Mouse (Mus musculus) hindbrain, embryonic 13.5 days (tissue): Measurements from ENCODE around the gene Slc26a11. TPM values are rescaled to one million over a fixed set of nuclear protein-coding genes. Genes with fewer than 3 reads are reported as not detected.

Experiments used
- ATAC-seq: fragments of 200-750 bp; cut with Nextera tagmentation; 2 replicates; pipeline ENCODE4 v1.8.0; 2017; ENCODE audit warnings: moderate TSS enrichment; ENCODE audit not compliant: low FRiP score
- H3K27ac ChIP-seq: fragments of 300-500 bp; sonication (generic); 2 replicates; pipeline ENCODE4 v1.5.1; 2015; ENCODE audit warnings: inconsistent platforms, mild to moderate bottlenecking, moderate library complexity
- H3K27me3 ChIP-seq: fragments of 300-500 bp; sonication (generic); 2 replicates; pipeline ENCODE4 v1.6.1; 2015; ENCODE audit warnings: mild to moderate bottlenecking, inconsistent platforms
- H3K36me3 ChIP-seq: fragments of 300-500 bp; sonication (generic); 2 replicates; pipeline ENCODE4 v1.6.1; 2015; ENCODE audit warnings: mild to moderate bottlenecking, inconsistent platforms
- H3K4me1 ChIP-seq: fragments of 300-500 bp; sonication (generic); replicated peaks from 2 replicates; pipeline ENCODE4 v1.6.1; 2015; ENCODE audit warnings: inconsistent platforms
- H3K4me2 ChIP-seq: fragments of 300-500 bp; sonication (generic); 2 replicates; pipeline ENCODE4 v1.6.1; 2015; ENCODE audit warnings: inconsistent platforms, mild to moderate bottlenecking, moderate library complexity
- H3K4me3 ChIP-seq: fragments of 300-500 bp; sonication (generic); 2 replicates; pipeline ENCODE4 v1.5.1; 2015; ENCODE audit warnings: mild to moderate bottlenecking, inconsistent platforms
- H3K9ac ChIP-seq: fragments of 300-500 bp; sonication (generic); 2 replicates; pipeline ENCODE4 v1.6.1; 2015; ENCODE audit warnings: mild to moderate bottlenecking, inconsistent platforms
- H3K9me3 ChIP-seq: fragments of 300-500 bp; sonication (generic); 2 replicates; pipeline ENCODE4 v1.6.1; 2016; ENCODE audit warnings: inconsistent platforms
- WGBS: fragments of 180-500 bp; shearing (Covaris S2); methylation state at CpG from one replicate; pipeline ENCODE4 v1.1.7; 2015; 5-methylcytosine and 5-hydroxymethylcytosine counted together
- microRNA counts: library from miRNA; unstranded; fragments of <30 nt; microRNA quantifications from one replicate; lab custom pipeline; 2016
- microRNA-seq: library from miRNA; unstranded; fragments of <30 nt; microRNA quantifications from one replicate; pipeline ENCODE4, GENCODE M21; 2016
- polyA plus RNA-seq: library from polyadenylated mRNA; unstranded; fragments of >200 nt; fragmentation: Nextera tagmentation; extraction: Ambion mirVana; gene quantifications from 2 replicates; pipeline ENCODE4 v1.2.1, GENCODE M21; 2015

Gene Slc26a11
- polyA plus RNA-seq, 1 experiment from 2014 or later: 4.8 TPM

DNA sequence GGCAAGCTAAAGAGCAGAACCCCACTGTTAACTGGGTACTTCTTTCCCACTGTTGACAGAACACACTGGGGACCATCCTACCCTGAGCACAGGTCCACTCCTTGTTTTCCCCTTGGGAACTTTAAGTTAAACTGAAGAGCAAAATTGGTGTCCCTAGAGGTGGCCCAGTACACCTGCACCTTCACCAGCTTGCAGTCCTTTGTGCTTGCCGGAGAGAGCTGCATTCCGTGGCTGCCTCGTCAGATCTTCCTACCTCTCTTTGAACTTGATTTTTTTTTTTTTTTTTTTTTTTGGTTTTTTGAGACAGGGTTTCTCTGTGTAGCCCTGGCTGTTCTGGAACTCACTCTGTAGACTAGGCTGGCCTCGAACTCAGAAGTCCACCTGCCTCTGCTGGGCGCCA is 65.1 kb downstream of the Slc26a11 start:
- Histone ChIP-seq H3K4me3 (no peak overlapping the region), H3K9me3 (no peaks in the 10 kb centered on the region), H3K4me1 (no peaks in the 10 kb centered on the region), H3K4me2 (no peak overlapping the region), H3K27me3 (no peaks in the 10 kb centered on the region), H3K9ac (no peak overlapping the region), H3K27ac (no peak overlapping the region), H3K36me3 (no peaks in the 10 kb centered on the region)
- WGBS: 89% methylated on average over 5 of the region's 5 CpGs
- no peak for ATAC-seq

DNA sequence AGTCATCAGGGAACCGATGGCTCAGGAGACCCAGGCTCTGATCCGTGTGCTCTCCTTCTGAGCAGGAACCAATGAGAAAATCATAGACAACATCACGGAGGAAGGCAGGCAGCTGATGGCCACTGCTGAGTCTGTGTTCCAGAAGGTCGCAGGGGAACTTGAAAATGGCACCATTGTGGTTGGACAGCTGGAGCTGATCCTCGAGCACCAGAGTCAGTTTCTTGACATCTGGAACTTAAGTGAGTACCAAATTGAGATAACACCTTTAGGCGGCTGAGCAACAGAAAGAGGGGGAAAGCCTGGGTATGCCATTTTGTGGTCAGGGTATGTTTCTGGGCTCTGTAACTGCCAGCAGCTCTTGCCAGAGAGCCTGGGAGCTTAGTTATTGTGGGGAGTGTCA is 72.1 kb downstream of the Slc26a11 start:
- ATAC-seq: no peak
- WGBS: 81% methylated on average over 6 of the region's 6 CpGs

DNA sequence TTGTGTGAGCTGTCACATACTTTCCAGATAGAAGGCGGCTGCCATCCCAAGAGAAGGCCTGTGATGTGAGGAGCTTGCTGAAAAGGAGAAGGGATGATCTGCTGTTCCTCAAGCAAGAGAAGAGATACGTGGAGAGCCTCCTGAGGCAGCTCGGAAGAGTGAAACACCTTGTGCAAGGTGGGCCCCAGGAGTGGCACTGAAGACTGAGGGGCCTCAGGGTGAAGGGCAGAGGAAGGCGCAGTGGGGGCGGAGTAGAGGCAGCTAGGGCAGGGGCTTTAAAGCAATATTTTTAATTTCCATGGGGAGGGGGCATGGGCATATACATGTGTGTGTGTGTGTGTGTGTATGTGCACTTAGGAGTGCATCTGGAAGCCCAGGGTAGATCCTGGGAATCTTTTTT is 72.6 kb downstream of the Slc26a11 start:
- H3K4me3 ChIP-seq: peak overlapping the region; percentile 37
- peaks cover 13% of the 10 kb centered on the region for H3K4me1 ChIP-seq
- no peaks in the 10 kb centered on the region for H3K27me3 ChIP-seq
- no peaks in the 10 kb centered on the region for H3K36me3 ChIP-seq
- no peak overlapping the region for H3K27ac ChIP-seq
- H3K9ac ChIP-seq: peak overlapping the region; percentile 62; the same call in 1 of the 2 replicates
- WGBS: 81% methylated on average over 5 of the region's 5 CpGs
- no peak for ATAC-seq
- H3K9me3 ChIP-seq: no peaks in the 10 kb centered on the region
- peak overlapping the region; percentile 57 for H3K4me2 ChIP-seq

More for the DNA sequence above, 72.1 kb downstream of the Slc26a11 start:
- H3K4me3 ChIP-seq: no peak overlapping the region
- H3K4me1 ChIP-seq: peaks cover 13% of the 10 kb centered on the region
- H3K36me3 ChIP-seq: no peaks in the 10 kb centered on the region
- no peaks in the 10 kb centered on the region for H3K9me3 ChIP-seq
- H3K4me2 ChIP-seq: no peak overlapping the region
- no peak overlapping the region for H3K27ac ChIP-seq
- H3K27me3 ChIP-seq: no peaks in the 10 kb centered on the region
- no peak overlapping the region for H3K9ac ChIP-seq

DNA sequence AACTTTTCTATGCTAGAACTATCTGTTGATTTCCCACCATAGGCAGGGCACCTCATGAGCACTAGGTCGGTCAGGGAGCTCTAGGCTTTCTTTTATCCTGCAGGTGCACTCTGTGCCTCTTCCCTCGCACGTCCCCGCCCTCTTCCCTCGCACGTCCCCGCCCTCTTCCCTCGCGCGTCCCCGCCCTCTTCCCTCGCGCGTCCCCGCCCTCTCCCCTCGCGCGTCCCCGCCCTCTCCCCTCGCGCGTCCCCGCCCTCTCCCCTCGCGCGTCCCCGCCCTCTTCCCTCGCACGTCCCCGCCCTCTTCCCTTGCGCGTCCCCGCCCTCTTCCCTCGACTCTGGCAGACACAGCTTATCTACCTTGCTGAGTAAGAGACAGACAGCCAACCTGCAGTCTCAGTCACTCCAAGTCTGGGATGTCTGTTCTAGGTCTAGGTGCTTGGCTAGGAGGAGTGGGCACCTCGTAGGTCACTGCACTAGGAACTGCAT is 73.3 kb downstream of the Slc26a11 start:
- H3K27me3 ChIP-seq: no peaks in the 10 kb centered on the region
- peaks cover 13% of the 10 kb centered on the region for H3K4me1 ChIP-seq
- H3K27ac ChIP-seq: no peak overlapping the region
- H3K9me3 ChIP-seq: no peaks in the 10 kb centered on the region
- WGBS: 3% methylated on average over 33 of the region's 35 CpGs
- H3K4me3 ChIP-seq: peak overlapping the region; percentile 37
- ATAC-seq: no peak
- peak overlapping the region; percentile 62 for H3K9ac ChIP-seq
- no peaks in the 10 kb centered on the region for H3K36me3 ChIP-seq
- peak overlapping the region; percentile 57 for H3K4me2 ChIP-seq

MicroRNA genes within 50 kb of the gene (microRNA counts, 519-probe panel; counts per million panel counts)
- microRNA mmu-miR-1932 (lab: Ali Mortazavi, UCI): 51.3 counts per million

Small RNA genes within 50 kb of the gene (microRNA-seq; reads per million reads assigned to microRNA genes)
- gene Mir1932: not detected

Other genes with a start within 250 kb of the Slc26a11 start
- gene Tbc1d16, start 127.1 kb upstream of the Slc26a11 start, polyA plus RNA-seq: 57.4 and 61.1 TPM in 2 replicates
- 14.6 and 18.0 TPM in 2 replicates for gene Ccdc40, start 127.0 kb upstream of the Slc26a11 start, polyA plus RNA-seq
- gene Gaa, start 87.7 kb upstream of the Slc26a11 start, polyA plus RNA-seq: 59.6 and 62.3 TPM in 2 replicates
- gene Eif4a3, start 55.5 kb upstream of the Slc26a11 start, polyA plus RNA-seq: 266 and 296 TPM in 2 replicates
- gene Card14, start 47.8 kb upstream of the Slc26a11 start, polyA plus RNA-seq: 0.06 and 0.09 TPM in 2 replicates
- 4.7 and 5.5 TPM in 2 replicates for gene Sgsh, start within 50 bp of the Slc26a11 start, polyA plus RNA-seq
- gene Rnf213, start 37.5 kb downstream of the Slc26a11 start, polyA plus RNA-seq: 0.70 and 0.94 TPM in 2 replicates
- gene Endov, start 135.8 kb downstream of the Slc26a11 start, polyA plus RNA-seq: 15.5 and 20.9 TPM in 2 replicates
- gene Nptx1, start 192.2 kb downstream of the Slc26a11 start, polyA plus RNA-seq: 12.6 and 15.2 TPM in 2 replicates
- 10.2 and 10.6 TPM in 2 replicates for gene Rptor, start 247.3 kb downstream of the Slc26a11 start, polyA plus RNA-seq